7 mouse cellular contexts compared by ENCODE assay signal in the genomic region with DNA sequence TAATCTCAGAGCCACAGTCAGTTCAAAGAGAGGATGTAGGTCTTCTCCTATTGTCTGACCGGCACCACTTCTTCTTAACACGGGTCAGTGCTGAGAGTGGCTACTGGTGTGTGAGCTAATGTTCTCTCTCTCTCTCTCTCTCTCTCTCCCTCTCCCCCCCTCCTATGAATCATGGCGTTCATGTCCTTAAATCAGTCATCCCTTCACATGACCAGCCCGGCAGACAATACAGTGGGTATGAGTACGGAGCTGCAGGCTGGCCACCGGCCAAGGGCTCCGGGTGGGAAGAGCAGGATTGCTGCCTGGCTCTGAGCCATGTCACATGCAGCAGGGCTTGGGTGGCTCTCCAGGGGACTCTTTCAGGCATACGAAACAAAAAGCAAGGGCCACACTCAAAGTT. TPM values are rescaled to one million over a fixed set of nuclear protein-coding genes. Genes with fewer than 3 reads are reported as not detected.
DNase-seq lines count a peak whose midpoint lies in the region; ATAC-seq and TF ChIP-seq lines count a peak whose summit lies in the region.

No protein-coding gene starts in this region.

- ATAC-seq in heart, embryonic 14.5 days (ENCODE audit: insufficient number of reproducible peaks, insufficient read depth, low FRiP score, low read depth) = peak; percentile 91
- peak; percentile 86 for ATAC-seq in kidney, embryonic 16.5 days (ENCODE audit: low FRiP score, low TSS enrichment)
- peak; percentile 76 for ATAC-seq in midbrain, embryonic 15.5 days (replicated peaks)

- TF ChIP-seq CTCF in lung, adult 2 months (IDR thresholded peaks at IDR 0.05; ENCODE audit: insufficient read depth, low read length) = no peak
- TF ChIP-seq CTCF in bone marrow macrophage, adult 2 months (IDR thresholded peaks at IDR 0.05; ENCODE audit: low read depth, low read length) = no peak

- H3K4me1 ChIP-seq in lung, adult 2 months (ENCODE audit: control insufficient read depth, insufficient read depth, low read length) = no peaks in the 10 kb centered on the region
- peaks cover 18% of the 10 kb centered on the region for H3K4me1 ChIP-seq in bone marrow macrophage, adult 2 months (ENCODE audit: control insufficient read depth, insufficient read depth, low read length)
- H3K4me1 ChIP-seq in heart, embryonic 14.5 days (ENCODE audit: control insufficient read depth in 2 of 2, insufficient read depth in 2 of 2, low read length in 2 of 2) = peaks cover 7 to 10% of the 10 kb centered on the region in 2 experiments
- H3K4me1 ChIP-seq in kidney, embryonic 16.5 days (ENCODE audit: insufficient read depth, low read length) = peaks cover 6% of the 10 kb centered on the region; the same call in 1 of the 2 replicates
- 0 out of 2 replicates have a peak, but pooled peaks cover 7% of the 10 kb centered on the region for H3K4me1 ChIP-seq in midbrain, embryonic 15.5 days

- H3K27ac ChIP-seq in bone marrow macrophage, adult 2 months (ENCODE audit: insufficient read depth, low read depth, low read length) = peak overlapping the region; percentile 63
- 0 out of 4 replicates have a peak overlapping the region, but pooled peaks of 1 of the 2 experiments have one; percentile 36 for H3K27ac ChIP-seq in heart, embryonic 14.5 days (replicated peaks in 1 of 2; ENCODE audit: control insufficient read depth in 1 of 2, insufficient read depth in 1 of 2, low read depth in 2 of 2, low read length in 2 of 2)
- peak overlapping the region; percentile 22; the same call in 1 of the 2 replicates for H3K27ac ChIP-seq in kidney, embryonic 16.5 days (ENCODE audit: low read length)
- no peak overlapping the region for H3K27ac ChIP-seq in midbrain, embryonic 15.5 days

- no peak overlapping the region for H3K4me3 ChIP-seq in lung, adult 2 months (replicated peaks; ENCODE audit: extremely low read depth, low read depth, low read length)
- peak overlapping the region; percentile 47 for H3K4me3 ChIP-seq in bone marrow macrophage, adult 2 months (ENCODE audit: insufficient read depth, low read length)
- no peak overlapping the region for H3K4me3 ChIP-seq in heart, embryonic 14.5 days (ENCODE audit: control insufficient read depth in 1 of 2, insufficient read depth in 1 of 2, low read depth in 1 of 2, low read length in 2 of 2)
- no peak overlapping the region for H3K4me3 ChIP-seq in kidney, embryonic 16.5 days (ENCODE audit: low read length)
- H3K4me3 ChIP-seq in midbrain, embryonic 15.5 days = no peak overlapping the region

- no peak overlapping the region for H3K9ac ChIP-seq in heart, embryonic 14.5 days (ENCODE audit: low read length)
- H3K9ac ChIP-seq in kidney, embryonic 16.5 days (replicated peaks; ENCODE audit: low read length) = no peak overlapping the region
- H3K9ac ChIP-seq in midbrain, embryonic 15.5 days = no peak overlapping the region

- H3K36me3 ChIP-seq in heart, embryonic 14.5 days (ENCODE audit: control insufficient read depth, insufficient read depth, low read length) = no peaks in the 10 kb centered on the region
- no peaks in the 10 kb centered on the region for H3K36me3 ChIP-seq in kidney, embryonic 16.5 days (ENCODE audit: insufficient read depth, low read length)
- no peaks in the 10 kb centered on the region for H3K36me3 ChIP-seq in midbrain, embryonic 15.5 days (replicated peaks)

- no peak for TF ChIP-seq POLR2A in lung, adult 2 months (IDR thresholded peaks at IDR 0.05; ENCODE audit: borderline replicate concordance, extremely low read depth, low read depth, low read length)
- TF ChIP-seq POLR2A in bone marrow macrophage, adult 2 months (IDR thresholded peaks at IDR 0.05; ENCODE audit: borderline replicate concordance, low read depth, low read length) = no peak

- peaks cover 30% of the 10 kb centered on the region for H3K27me3 ChIP-seq in heart, embryonic 14.5 days (ENCODE audit: control insufficient read depth, insufficient read depth, low read length)
- H3K27me3 ChIP-seq in kidney, embryonic 16.5 days (ENCODE audit: insufficient read depth, low read length) = no peaks in the 10 kb centered on the region
- no peaks in the 10 kb centered on the region for H3K27me3 ChIP-seq in midbrain, embryonic 15.5 days (replicated peaks)

- no peaks in the 10 kb centered on the region for H3K9me3 ChIP-seq in heart, embryonic 14.5 days (ENCODE audit: control insufficient read depth, low read length)
- H3K9me3 ChIP-seq in kidney, embryonic 16.5 days (ENCODE audit: low read length) = no peaks in the 10 kb centered on the region
- H3K9me3 ChIP-seq in midbrain, embryonic 15.5 days = no peaks in the 10 kb centered on the region

- peak overlapping the region; percentile 51 for H3K4me2 ChIP-seq in heart, embryonic 14.5 days (ENCODE audit: low read length)
- peak overlapping the region; percentile 28 for H3K4me2 ChIP-seq in kidney, embryonic 16.5 days (replicated peaks; ENCODE audit: low read depth, low read length)
- 0 out of 2 replicates have a peak overlapping the region, but pooled peaks have one; percentile 8 for H3K4me2 ChIP-seq in midbrain, embryonic 15.5 days

- DNase-seq in lung, adult 18-20 months = peak; percentile 31 to 49
- DNase-seq in lung, adult 2 months = no peak
- DNase-seq in embryo, embryonic 11 days = no peak

- 9% methylated on average over 8 of the region's 8 CpGs for WGBS in lung, adult 2 months
- WGBS in heart, embryonic 14.5 days = 10% methylated on average over 8 of the region's 8 CpGs
- 20% methylated on average over 8 of the region's 8 CpGs for WGBS in kidney, embryonic 16.5 days
- 37% methylated on average over 8 of the region's 8 CpGs for WGBS in midbrain, embryonic 15.5 days

RNA-seq across cellular contexts. Expression of gene Pgm2, which starts 47.2 kb away (rescaled TPM):
- 9.4 and 11.5 TPM in 2 replicates for polyA plus RNA-seq in lung, adult 2 months (2012; rRNA removed)
- 31.5 and 36.0 TPM in 2 replicates for polyA plus RNA-seq in bone marrow macrophage, adult 2 months (2012; ENCODE audit: insufficient read depth, insufficient read length, missing spikeins)
- 12.8 and 13.2 TPM in 2 replicates for polyA plus RNA-seq in heart, embryonic 14.5 days (2014; fragmentation: Nextera tagmentation; extraction: Ambion mirVana)
- 39.9 and 42.9 TPM in 2 replicates for polyA plus RNA-seq in kidney, embryonic 16.5 days (2015; fragmentation: Nextera tagmentation; extraction: Ambion mirVana)
- polyA plus RNA-seq in midbrain, embryonic 15.5 days (2015; fragmentation: Nextera tagmentation; extraction: Ambion mirVana) = 17.3 and 17.7 TPM in 2 replicates

Comparison
In these comparisons a context has a peak if more than half of its experiments do, and no peak if none do; other contexts are left out.
1. DNase-seq: peak in lung, adult 18-20 months (2 of 2); none in lung, adult 2 months (single experiment) and embryo, embryonic 11 days (single experiment).
2. Peak in every context shown above with its lines, with median percentiles within 50 percentile points of each other: ATAC-seq and H3K4me2 ChIP-seq.